Mouse (Mus musculus) hindbrain, embryonic 14.5 days (tissue): ENCODE measurements around the gene Gm26741. TPM values are rescaled to one million over a fixed set of nuclear protein-coding genes. Genes with fewer than 3 reads are reported as not detected.

ENCODE experiments used
- ATAC-seq: fragments of 200-750 bp; cut with Nextera tagmentation; 2 replicates; pipeline ENCODE4 v1.8.0; 2017; ENCODE audit warnings: moderate number of reproducible peaks, mild to moderate bottlenecking, moderate TSS enrichment, moderate library complexity; ENCODE audit not compliant: low FRiP score
- DNase-seq: peaks from one replicate; pipeline ENCODE4 v3.0.0-alpha.2; 2015; ENCODE audit warnings: low spot score
- H3K27ac ChIP-seq: fragments of 300-500 bp; sonication (generic); 2 replicates; pipeline ENCODE4 v1.5.1; 2014; ENCODE audit warnings: mild to moderate bottlenecking, moderate library complexity
- H3K27me3 ChIP-seq: fragments of 300-500 bp; sonication (generic); 2 replicates; pipeline ENCODE4 v1.6.1; 2014; ENCODE audit warnings: mild to moderate bottlenecking, low read length, mixed read lengths; ENCODE audit not compliant: control insufficient read depth, insufficient read depth
- H3K36me3 ChIP-seq: fragments of 300-500 bp; sonication (generic); replicated peaks from 2 replicates; pipeline ENCODE4 v1.6.1; 2014; ENCODE audit not compliant: control insufficient read depth, insufficient read depth
- H3K4me1 ChIP-seq: fragments of 300-500 bp; sonication (generic); replicated peaks from 2 replicates; pipeline ENCODE4 v1.6.1; 2014; ENCODE audit warnings: antibody characterized with exemption, low read length, mixed read lengths; ENCODE audit not compliant: control insufficient read depth, insufficient read depth
- H3K4me2 ChIP-seq: fragments of 300-500 bp; sonication (generic); replicated peaks from 2 replicates; pipeline ENCODE4 v1.6.1; 2014; ENCODE audit warnings: mild to moderate bottlenecking, moderate library complexity
- H3K4me3 ChIP-seq: fragments of 300-500 bp; sonication (generic); replicated peaks from 2 replicates; pipeline ENCODE4 v1.5.1; 2014; ENCODE audit warnings: mild to moderate bottlenecking, low read length
- H3K9ac ChIP-seq: fragments of 300-500 bp; sonication (generic); 2 replicates; pipeline ENCODE4 v1.6.1; 2014
- H3K9me3 ChIP-seq: fragments of 300-500 bp; sonication (generic); 2 replicates; pipeline ENCODE4 v1.6.1; 2016; ENCODE audit warnings: low read length; ENCODE audit not compliant: control insufficient read depth
- WGBS: fragments of 180-500 bp; shearing (Covaris S2); extraction: QIAGEN DNeasy Blood & Tissue Kit; methylation state at CpG from one replicate; pipeline ENCODE4 v1.1.7; 2014; 5-methylcytosine and 5-hydroxymethylcytosine counted together
- polyA plus RNA-seq: library from polyadenylated mRNA; unstranded; fragments of >200 nt; fragmentation: Nextera tagmentation; extraction: Ambion mirVana; gene quantifications from 2 replicates; pipeline ENCODE4 v1.2.1, GENCODE M21; 2014

Gm26741 gene
- polyA plus RNA-seq, 1 experiment from 2014 or later, result not detected

DNA sequence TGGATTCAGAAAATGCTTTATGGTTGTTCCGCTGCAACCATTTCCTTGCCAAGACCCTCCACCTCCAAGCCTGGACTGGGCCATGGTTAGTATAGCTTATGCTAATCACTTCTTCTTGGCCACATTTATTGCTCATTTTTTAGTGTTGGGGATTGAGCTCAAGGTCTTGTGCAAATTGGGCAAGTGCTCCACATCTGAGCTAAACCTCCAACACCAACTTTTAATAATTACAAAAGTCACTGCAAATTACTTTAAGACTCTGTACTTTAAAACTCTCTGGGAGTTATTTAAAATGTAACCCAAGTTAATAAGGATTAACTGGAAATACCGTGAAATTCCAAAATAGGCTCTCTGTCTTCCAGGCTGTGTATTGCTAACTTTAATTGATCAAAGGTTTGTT lies 49.0 kb downstream of the Gm26741 start:
- DNase-seq, result no peak
- no peak for ATAC-seq
- WGBS, result 87% methylated on average over 2 of the region's 2 CpGs
- Histone ChIP-seq H3K27ac (no peak overlapping the region), H3K4me1 (no peaks in the 10 kb centered on the region), H3K4me3 (no peak overlapping the region), H3K36me3 (no peaks in the 10 kb centered on the region), H3K27me3 (no peaks in the 10 kb centered on the region), H3K9me3 (no peaks in the 10 kb centered on the region), H3K9ac (no peak overlapping the region), H3K4me2 (no peak overlapping the region)

Other genes with a start within 250 kb of the Gm26741 start
- 0.04 TPM in 1 of 2 replicates, not detected in the other for gene Ros1, start 163.5 kb upstream of the Gm26741 start, polyA plus RNA-seq
- 21.8 and 23.6 TPM in 2 replicates for gene Dcbld1, start 125.1 kb upstream of the Gm26741 start, polyA plus RNA-seq
- gene Gopc, start 23.4 kb downstream of the Gm26741 start, polyA plus RNA-seq, result 26.1 and 27.4 TPM in 2 replicates
- gene Nepn, start 30.2 kb downstream of the Gm26741 start, polyA plus RNA-seq, result not detected in 2 replicates
- gene Nus1, start 58.8 kb downstream of the Gm26741 start, polyA plus RNA-seq, result 24.8 and 25.1 TPM in 2 replicates